Mouse (Mus musculus): Measurements from ENCODE around the gene Tlx2.

Tlx2 gene

GRCm38 (mm10) chr6:83087926-83088260 is 17.8 kb upstream of the Tlx2 start:
- no peak for DNase-seq

- no peak for DNase-seq
Observed at GRCm38 (mm10) chr6:83087205-83087925, 17.3 kb upstream of the Tlx2 start.

GRCm38 (mm10) chr6:83086121-83087035 is 16.3 kb upstream of the Tlx2 start, which contains the start of gene Lbx2:
Lbx2 (plus strand) TSS chr6:83086367.
- DNase-seq: no peak

- no peak for DNase-seq
Observed at GRCm38 (mm10) chr6:83084477-83084876, 14.4 kb upstream of the Tlx2 start.

- DNase-seq: no peak
Observed at GRCm38 (mm10) chr6:83083497-83083896, 13.4 kb upstream of the Tlx2 start.

- no peak for DNase-seq
Observed at GRCm38 (mm10) chr6:83080210-83080609, 10.1 kb upstream of the Tlx2 start.

GRCm38 (mm10) chr6:83078324-83078858 is 8.3 kb upstream of the Tlx2 start:
- DNase-seq: peak; percentile 99

- no peak for DNase-seq
Observed at GRCm38 (mm10) chr6:83077630-83078323, 7.7 kb upstream of the Tlx2 start, which contains the start of gene Pcgf1. Pcgf1 (plus strand) TSS chr6:83077869.

GRCm38 (mm10) chr6:83074979-83075378 is 4.9 kb upstream of the Tlx2 start:
- DNase-seq: no peak

GRCm38 (mm10) chr6:83071220-83071619 is 1.1 kb upstream of the Tlx2 start:
- DNase-seq: no peak

- no peak for DNase-seq
Observed at GRCm38 (mm10) chr6:83070311-83071219, 472 bp upstream of the Tlx2 start.

GRCm38 (mm10) chr6:83069488-83070246 is 426 bp downstream of the Tlx2 start:
- DNase-seq: no peak

- DNase-seq: no peak
Observed at GRCm38 (mm10) chr6:83068706-83069487, 1.2 kb downstream of the Tlx2 start.

- DNase-seq: no peak
Observed at GRCm38 (mm10) chr6:83068221-83068620, 1.9 kb downstream of the Tlx2 start.

- DNase-seq: no peak
Observed at GRCm38 (mm10) chr6:83066441-83066840, 3.7 kb downstream of the Tlx2 start.

GRCm38 (mm10) chr6:83065995-83066394 is 4.1 kb downstream of the Tlx2 start:
- DNase-seq: no peak

GRCm38 (mm10) chr6:83058725-83059124 is 11.4 kb downstream of the Tlx2 start:
- no peak for DNase-seq

- peak; percentile 86 for DNase-seq
Observed at GRCm38 (mm10) chr6:83057790-83058189, 12.3 kb downstream of the Tlx2 start, which contains the start of gene Dqx1. Dqx1 (plus strand) TSS chr6:83057844.

- DNase-seq: peak; percentile 44
Observed at GRCm38 (mm10) chr6:83054871-83055431, 15.1 kb downstream of the Tlx2 start, which contains the start of gene Htra2. Htra2 (minus strand) TSS chr6:83055273.

All from kidney, adult 11 months (tissue).